Mouse (Mus musculus) testis, adult 10 weeks (tissue): ENCODE results near the gene Slc10a4. TPM values are rescaled to one million over a fixed set of nuclear protein-coding genes. Genes with fewer than 3 reads are reported as not detected.

ENCODE experiments used
- polyA plus RNA-seq: library from polyadenylated mRNA; stranded (reverse); fragments of 350-450 nt; fragmentation: Illumina TruSeq; extraction: RNeasy Lipid Tissue Mini Kit (QIAGEN cat#74804); gene quantifications from one replicate; pipeline ENCODE4 v1.2.3, GENCODE M21; 2014; ENCODE audit warnings: low read depth, low replicate concordance

Gene Slc10a4
- not detected for polyA plus RNA-seq

DNA sequence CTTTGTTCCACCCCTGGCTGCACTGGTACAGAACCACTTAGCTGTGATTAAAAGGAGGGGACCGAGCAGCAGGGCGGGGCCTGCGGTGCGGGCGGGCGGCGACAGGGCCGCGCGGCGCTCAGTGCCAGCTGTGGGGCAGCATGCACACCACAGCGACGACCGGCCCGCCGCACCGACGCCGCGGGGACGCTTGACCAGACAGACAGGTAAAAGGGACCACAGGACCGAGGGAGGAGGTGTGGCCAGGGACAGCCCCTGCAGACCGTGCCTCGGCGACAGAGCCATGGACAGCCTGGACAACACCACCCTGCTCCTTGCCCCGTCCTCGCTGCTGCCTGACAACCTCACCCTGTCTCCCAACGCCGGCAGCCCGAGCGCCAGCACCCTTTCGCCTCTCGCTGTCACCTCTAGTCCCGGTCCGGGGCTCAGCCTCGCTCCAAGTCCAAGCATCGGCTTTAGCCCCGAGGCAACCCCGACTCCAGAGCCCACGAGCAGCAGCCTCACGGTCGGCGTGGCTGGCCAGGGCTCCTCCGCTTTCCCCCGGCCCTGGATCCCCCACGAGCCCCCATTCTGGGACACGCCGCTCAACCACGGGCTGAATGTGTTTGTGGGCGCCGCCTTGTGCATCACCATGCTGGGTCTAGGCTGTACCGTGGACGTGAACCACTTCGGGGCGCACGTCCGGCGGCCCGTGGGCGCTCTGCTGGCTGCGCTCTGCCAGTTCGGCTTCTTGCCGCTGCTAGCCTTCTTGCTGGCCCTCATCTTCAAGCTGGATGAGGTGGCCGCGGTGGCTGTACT is at the start of gene Slc10a4:
Slc10a4 (plus strand) TSS at position 100 of the 798 bp plus-strand sequence.

DNA sequence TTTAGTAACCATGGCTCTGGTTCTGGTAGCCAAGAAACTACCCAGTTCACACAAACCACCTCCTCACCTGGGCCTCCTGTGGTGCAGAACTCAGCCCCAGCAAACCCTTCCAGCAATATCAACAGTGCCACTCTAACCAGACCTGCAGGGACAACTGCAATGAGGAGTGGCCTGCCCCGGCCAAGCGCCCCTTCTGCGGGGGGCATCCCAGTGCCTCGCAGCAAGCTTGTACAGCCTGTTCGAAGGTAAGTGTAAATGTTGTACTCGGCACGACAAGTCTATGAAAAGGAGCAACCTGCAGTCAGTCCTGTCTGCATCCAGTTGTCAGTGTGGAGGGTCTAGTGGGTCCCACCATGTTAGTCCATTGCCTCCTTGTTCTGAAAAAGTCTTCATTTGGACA is 32.1 kb upstream of the Slc10a4 start, which contains the start of gene Gm10135:
Gm10135 (minus strand) TSS at position 101 of the 400 bp plus-strand sequence.

Other genes starting within 250 kb of the Slc10a4 start
- gene Tec, start 138.4 kb upstream of the Slc10a4 start, polyA plus RNA-seq, result 1.7 TPM
- gene Slain2, start 92.6 kb upstream of the Slc10a4 start, polyA plus RNA-seq, result 626 TPM
- gene Gm10135, start 32.2 kb upstream of the Slc10a4 start, polyA plus RNA-seq, result not detected
- 32.7 TPM for gene Fryl, start 249.7 kb downstream of the Slc10a4 start, polyA plus RNA-seq